Mouse (Mus musculus) lung, embryonic 14.5 days (tissue): Measurements from ENCODE around the gene Gm5741. TPM values are rescaled to one million over a fixed set of nuclear protein-coding genes. Genes with fewer than 3 reads are reported as not detected.
"Not testable (repeated sequence)": the region's sequence is repeated elsewhere in the genome, so short reads cannot be mapped to it uniquely, and the experiment has no call there.

Experiments used
- ATAC-seq: fragments of 200-750 bp; cut with Nextera tagmentation; 2 replicates; pipeline ENCODE4 v1.8.0; 2017; ENCODE audit warnings: mild to moderate bottlenecking, moderate TSS enrichment, moderate library complexity; ENCODE audit not compliant: insufficient read depth
- DNase-seq: peaks from one replicate; pipeline ENCODE4 v3.0.0-alpha.2; 2015
- H3K27ac ChIP-seq: fragments of 300-500 bp; sonication (generic); 2 replicates; pipeline ENCODE4 v1.5.1; 2014; ENCODE audit warnings: low read depth, mild to moderate bottlenecking, moderate library complexity
- H3K27me3 ChIP-seq: fragments of 300-500 bp; sonication (generic); 2 replicates; pipeline ENCODE4 v1.6.1; 2014; ENCODE audit warnings: low read length, control low read depth; ENCODE audit not compliant: insufficient read depth
- H3K36me3 ChIP-seq: fragments of 300-500 bp; sonication (generic); 2 replicates; pipeline ENCODE4 v1.6.1; 2014; ENCODE audit warnings: control low read depth; ENCODE audit not compliant: insufficient read depth
- H3K4me1 ChIP-seq: fragments of 300-500 bp; sonication (generic); 2 replicates; pipeline ENCODE4 v1.6.1; 2014; ENCODE audit warnings: antibody characterized with exemption, control low read depth; ENCODE audit not compliant: insufficient read depth
- H3K4me2 ChIP-seq: fragments of 300-500 bp; sonication (generic); 2 replicates; pipeline ENCODE4 v1.6.1; 2014; ENCODE audit warnings: mild to moderate bottlenecking
- H3K4me3 ChIP-seq: fragments of 300-500 bp; sonication (generic); 2 replicates; pipeline ENCODE4 v1.5.1; 2014; ENCODE audit warnings: low read depth, low read length
- H3K9ac ChIP-seq: fragments of 300-500 bp; sonication (generic); 2 replicates; pipeline ENCODE4 v1.6.1; 2014
- H3K9me3 ChIP-seq: fragments of 300-500 bp; sonication (generic); 2 replicates; pipeline ENCODE4 v1.6.1; 2016; ENCODE audit warnings: low read depth, low read length, control low read depth
- CTCF ChIP-seq: IDR thresholded peaks from 2 replicates; pipeline ENCODE4 v1.5.1; 2016; ENCODE audit warnings: antibody characterized with exemption, low read depth
- WGBS: fragments of 180-500 bp; shearing (Covaris S2); extraction: QIAGEN DNeasy Blood & Tissue Kit; methylation state at CpG from one replicate; pipeline ENCODE4 v1.1.7; 2014; 5-methylcytosine and 5-hydroxymethylcytosine counted together
- polyA plus RNA-seq: library from polyadenylated mRNA; unstranded; fragments of >200 nt; fragmentation: Nextera tagmentation; extraction: Ambion mirVana; gene quantifications from 2 replicates; pipeline ENCODE4 v1.2.1, GENCODE M21; 2014

Gm5741 gene
- polyA plus RNA-seq, 1 experiment from 2014 or later = 0.72 TPM

GRCm38 (mm10) chr8:85095051-85095450 is 27.3 kb upstream of the Gm5741 start:
- 90% methylated on average over 13 of the region's 13 CpGs for WGBS
- Histone ChIP-seq H3K4me3 (no peak overlapping the region), H3K4me2 (no peak overlapping the region), H3K9me3 (no peaks in the 10 kb centered on the region), H3K27ac (no peak overlapping the region), H3K4me1 (no peaks in the 10 kb centered on the region), H3K27me3 (no peaks in the 10 kb centered on the region), H3K36me3 (peaks cover 42% of the 10 kb centered on the region), H3K9ac (no peak overlapping the region)
- DNase-seq = no peak
- TF ChIP-seq CTCF = no peak
- ATAC-seq = no peak

GRCm38 (mm10) chr8:85091526-85092090 is 23.8 kb upstream of the Gm5741 start:
- H3K36me3 ChIP-seq = peaks cover 46% of the 10 kb centered on the region
- no peaks in the 10 kb centered on the region for H3K4me1 ChIP-seq
- DNase-seq (no peak), ATAC-seq (no peak)
- no peaks in the 10 kb centered on the region for H3K9me3 ChIP-seq
- WGBS = 32% methylated on average over 21 of the region's 21 CpGs
- no peak overlapping the region for H3K27ac ChIP-seq
- H3K9ac ChIP-seq = no peak overlapping the region
- no peak overlapping the region for H3K4me2 ChIP-seq
- TF ChIP-seq CTCF = no peak
- H3K4me3 ChIP-seq = no peak overlapping the region
- no peaks in the 10 kb centered on the region for H3K27me3 ChIP-seq

GRCm38 (mm10) chr8:85090856-85091255 is 23.1 kb upstream of the Gm5741 start:
- Histone ChIP-seq H3K27me3 (no peaks in the 10 kb centered on the region), H3K27ac (no peak overlapping the region), H3K36me3 (peaks cover 47% of the 10 kb centered on the region), H3K9me3 (no peaks in the 10 kb centered on the region), H3K9ac (no peak overlapping the region), H3K4me1 (no peaks in the 10 kb centered on the region), H3K4me3 (no peak overlapping the region), H3K4me2 (no peak overlapping the region)
- WGBS = 83% methylated on average over 11 of the region's 11 CpGs
- no peak for ATAC-seq
- no peak for TF ChIP-seq CTCF
- DNase-seq = no peak

- Histone ChIP-seq H3K4me1 (peaks cover 4% of the 10 kb centered on the region; the same call in 1 of the 2 replicates), H3K36me3 (peaks cover 39% of the 10 kb centered on the region), H3K9me3 (no peaks in the 10 kb centered on the region), H3K9ac (no peak overlapping the region), H3K27ac (no peak overlapping the region), H3K4me3 (no peak overlapping the region), H3K4me2 (no peak overlapping the region), H3K27me3 (no peaks in the 10 kb centered on the region)
- no peak for DNase-seq
- 67% methylated on average over 2 of the region's 2 CpGs for WGBS
- ATAC-seq = no peak
- no peak for TF ChIP-seq CTCF
These were observed 21.0 kb upstream of the Gm5741 start for GRCm38 (mm10) chr8:85088771-85089170.

- Histone ChIP-seq H3K36me3 (peaks cover 36% of the 10 kb centered on the region), H3K4me2 (no peak overlapping the region), H3K4me1 (peaks cover 11% of the 10 kb centered on the region), H3K9me3 (no peaks in the 10 kb centered on the region), H3K4me3 (no peak overlapping the region), H3K27me3 (no peaks in the 10 kb centered on the region), H3K27ac (no peak overlapping the region), H3K9ac (no peak overlapping the region)
- 78% methylated on average over 3 of the region's 3 CpGs for WGBS
- no peak for TF ChIP-seq CTCF
- DNase-seq (peak; percentile 34), ATAC-seq (no peak)
These were observed 18.5 kb upstream of the Gm5741 start for GRCm38 (mm10) chr8:85086238-85086637.

GRCm38 (mm10) chr8:85084633-85085032 is 16.9 kb upstream of the Gm5741 start:
- Histone ChIP-seq H3K27ac (no peak overlapping the region), H3K4me1 (peaks cover 11% of the 10 kb centered on the region), H3K4me2 (no peak overlapping the region), H3K27me3 (no peaks in the 10 kb centered on the region), H3K4me3 (no peak overlapping the region), H3K9me3 (no peaks in the 10 kb centered on the region), H3K9ac (no peak overlapping the region), H3K36me3 (peaks cover 31% of the 10 kb centered on the region)
- ATAC-seq (no peak), DNase-seq (no peak)
- 85% methylated on average over 8 of the region's 8 CpGs for WGBS
- TF ChIP-seq CTCF = no peak

GRCm38 (mm10) chr8:85083108-85083813 is 15.5 kb upstream of the Gm5741 start, which contains the start of gene Man2b1:
Gene Man2b1, plus strand, starts transcription at chr8:85083270.
- Histone ChIP-seq H3K9me3 (no peaks in the 10 kb centered on the region), H3K27me3 (no peaks in the 10 kb centered on the region), H3K4me2 (peak within 1 kb of the TSS; percentile 92), H3K4me3 (peak within 1 kb of the TSS; percentile 66), H3K36me3 (peaks cover 39% of the 10 kb centered on the region), H3K4me1 (peaks cover 13% of the 10 kb centered on the region), H3K9ac (peak within 1 kb of the TSS; percentile 69), H3K27ac (0 out of 2 replicates have a peak within 1 kb of the TSS, but pooled peaks have one; percentile 30)
- ATAC-seq (peak; percentile 84), DNase-seq (peak; percentile 89)
- TF ChIP-seq CTCF = peak; percentile 61
- under 1% methylated on average over 30 of the region's 30 CpGs for whole genome bisulfite sequencing

GRCm38 (mm10) chr8:85082169-85082568 is 14.4 kb upstream of the Gm5741 start:
- H3K9ac ChIP-seq, H3K9me3 ChIP-seq, ATAC-seq, DNase-seq, H3K27me3 ChIP-seq, H3K27ac ChIP-seq: not testable (repeated sequence)
- H3K4me1 ChIP-seq = peaks cover 13% of the 10 kb centered on the region
- 85% methylated on average over 4 of the region's 4 CpGs for WGBS
- H3K4me3 ChIP-seq = peak overlapping the region; percentile 66; the same call in 1 of the 2 replicates
- peak overlapping the region; percentile 92 for H3K4me2 ChIP-seq
- peaks cover 36% of the 10 kb centered on the region for H3K36me3 ChIP-seq
